Mouse (Mus musculus): Measurements from ENCODE around the gene Furin. TPM values are rescaled to one million over a fixed set of nuclear protein-coding genes. Genes with fewer than 3 reads are reported as not detected.

Furin gene
- total RNA-seq, 2 experiments from 2014 or later: 44.8 TPM

- intact Hi-C loops (cut with DNase I): loop anchor here (10.0 kb wide), 1 partner anchor 312 kb away; no protein-coding TSS in a partner anchor
Measured at GRCm38 (mm10) chr7:80382919-80383318, 22.3 kb downstream of the Furin start.

GRCm38 (mm10) chr7:80379531-80379930 is 25.7 kb downstream of the Furin start:
- intact Hi-C loops (cut with DNase I): loop anchor here (5.0 kb wide), 1 partner anchor 37 kb away; the partner anchor contains the start of genes Hddc3 and Unc45a
- DNase-seq (ENCODE audit: extremely low spot score in 1 of 2, low spot score in 2 of 2): peak in 1 of 2 experiments; percentile 51

More at GRCm38 (mm10) chr7:80382919-80383318, 22.3 kb downstream of the Furin start:
- no peak for DNase-seq (ENCODE audit: extremely low spot score in 1 of 2, low spot score in 2 of 2)

GRCm38 (mm10) chr7:80377471-80377870 is 27.8 kb downstream of the Furin start:
- intact Hi-C loops (cut with DNase I): loop anchor here (5.0 kb wide), 1 partner anchor 35 kb away; the partner anchor contains the start of genes Hddc3 and Unc45a
- DNase-seq (ENCODE audit: extremely low spot score in 1 of 2, low spot score in 2 of 2): no peak

- intact Hi-C loops (cut with DNase I): loop anchor here (5.0 kb wide), 1 partner anchor 34 kb away; the partner anchor contains the start of genes Hddc3 and Unc45a
- no peak for DNase-seq (ENCODE audit: extremely low spot score in 1 of 2, low spot score in 2 of 2)
Measured at GRCm38 (mm10) chr7:80376192-80376591, 29.0 kb downstream of the Furin start.

GRCm38 (mm10) chr7:80375376-80376039 is 29.7 kb downstream of the Furin start:
- no peak for DNase-seq (ENCODE audit: extremely low spot score in 1 of 2, low spot score in 2 of 2)
- intact Hi-C loops (cut with DNase I): loop anchor here (5.0 kb wide), 1 partner anchor 33 kb away; the partner anchor contains the start of genes Hddc3 and Unc45a

- intact Hi-C loops (cut with DNase I): loop anchor here (5.0 kb wide), 1 partner anchor 32 kb away; the partner anchor contains the start of genes Hddc3 and Unc45a
- no peak for DNase-seq (ENCODE audit: extremely low spot score in 1 of 2, low spot score in 2 of 2)
Measured at GRCm38 (mm10) chr7:80374733-80375132, 30.5 kb downstream of the Furin start.

- DNase-seq (ENCODE audit: extremely low spot score in 1 of 2, low spot score in 2 of 2): no peak
- intact Hi-C loops (cut with DNase I): no loop called here
Measured at GRCm38 (mm10) chr7:80374280-80374679, 31.0 kb downstream of the Furin start.

- peak in 1 of 2 experiments; percentile 48 for DNase-seq (ENCODE audit: extremely low spot score in 1 of 2, low spot score in 2 of 2)
- intact Hi-C loops (cut with DNase I): no loop called here
Measured at GRCm38 (mm10) chr7:80373850-80374249, 31.4 kb downstream of the Furin start.

- intact Hi-C loops (cut with DNase I): no loop called here
Measured at GRCm38 (mm10) chr7:80373352-80373751, 31.9 kb downstream of the Furin start.

GRCm38 (mm10) chr7:80372667-80373066 is 32.6 kb downstream of the Furin start:
- no peak for DNase-seq (ENCODE audit: extremely low spot score in 1 of 2, low spot score in 2 of 2)
- intact Hi-C loops (cut with DNase I): no loop called here

More at GRCm38 (mm10) chr7:80373352-80373751, 31.9 kb downstream of the Furin start:
- DNase-seq (ENCODE audit: extremely low spot score in 1 of 2, low spot score in 2 of 2): no peak

GRCm38 (mm10) chr7:80372166-80372565 is 33.1 kb downstream of the Furin start:
- intact Hi-C loops (cut with DNase I): no loop called here
- DNase-seq (ENCODE audit: extremely low spot score in 1 of 2, low spot score in 2 of 2): no peak

- peak; percentile 58 to 87 for DNase-seq (ENCODE audit: extremely low spot score in 1 of 2, low spot score in 2 of 2)
- intact Hi-C loops (cut with DNase I): no loop called here
Measured at GRCm38 (mm10) chr7:80371041-80371751, 34.0 kb downstream of the Furin start, which contains the start of gene Man2a2. Gene Man2a2, minus strand, starts transcription at chr7:80371375.

- intact Hi-C loops (cut with DNase I): no loop called here
- DNase-seq (ENCODE audit: extremely low spot score in 1 of 2, low spot score in 2 of 2): peak; percentile 63 to 89
Measured at GRCm38 (mm10) chr7:80370649-80371040, 34.6 kb downstream of the Furin start.

- intact Hi-C loops (cut with DNase I): no loop called here
- no peak for DNase-seq (ENCODE audit: extremely low spot score in 1 of 2, low spot score in 2 of 2)
Measured at GRCm38 (mm10) chr7:80369967-80370431, 35.2 kb downstream of the Furin start.

GRCm38 (mm10) chr7:80369461-80369860 is 35.8 kb downstream of the Furin start:
- intact Hi-C loops (cut with DNase I): no loop called here
- no peak for DNase-seq (ENCODE audit: extremely low spot score in 1 of 2, low spot score in 2 of 2)

- DNase-seq (ENCODE audit: extremely low spot score in 1 of 2, low spot score in 2 of 2): no peak
- intact Hi-C loops (cut with DNase I): no loop called here
Measured at GRCm38 (mm10) chr7:80368635-80369421, 36.4 kb downstream of the Furin start.

- intact Hi-C loops (cut with DNase I): no loop called here
- DNase-seq (ENCODE audit: extremely low spot score in 1 of 2, low spot score in 2 of 2): no peak
Measured at GRCm38 (mm10) chr7:80368009-80368408, 37.2 kb downstream of the Furin start.

GRCm38 (mm10) chr7:80367232-80367631 is 38.0 kb downstream of the Furin start:
- intact Hi-C loops (cut with DNase I): no loop called here
- no peak for DNase-seq (ENCODE audit: extremely low spot score in 1 of 2, low spot score in 2 of 2)

GRCm38 (mm10) chr7:80365759-80366158 is 39.5 kb downstream of the Furin start:
- intact Hi-C loops (cut with DNase I): no loop called here

More at GRCm38 (mm10) chr7:80365759-80366158, 39.5 kb downstream of the Furin start:
- no peak for DNase-seq (ENCODE audit: extremely low spot score in 1 of 2, low spot score in 2 of 2)

All from left cerebral cortex, postnatal 10 days (tissue).